Mouse (Mus musculus) thymus, adult 2 months (tissue): ENCODE results near the gene Mgat1. TPM values are rescaled to one million over a fixed set of nuclear protein-coding genes. Genes with fewer than 3 reads are reported as not detected.
"Not testable (repeated sequence)": the region's sequence is repeated elsewhere in the genome, so short reads cannot be mapped to it uniquely, and the experiment has no call there.

Experiments used
- DNase-seq: peaks from one replicate; pipeline ENCODE4 v3.0.0; 2021
- H3K27ac ChIP-seq: fragments of 200-500 bp; 2 replicates; pipeline ENCODE4 v1.5.1; 2012; ENCODE audit warnings: low read length, control low read depth; ENCODE audit not compliant: control insufficient read depth, insufficient read depth
- H3K27me3 ChIP-seq: fragments of 200-500 bp; 2 replicates; pipeline ENCODE4 v1.6.1; 2012; ENCODE audit warnings: mild to moderate bottlenecking, low read length, moderate library complexity, mixed read lengths; ENCODE audit not compliant: control insufficient read depth, insufficient read depth
- H3K36me3 ChIP-seq: fragments of 200-500 bp; 2 replicates; pipeline ENCODE4 v1.6.1; 2012; ENCODE audit warnings: mild to moderate bottlenecking, low read length, moderate library complexity; ENCODE audit not compliant: control insufficient read depth, insufficient read depth
- H3K4me1 ChIP-seq: fragments of 200-500 bp; replicated peaks from 2 replicates; pipeline ENCODE4 v1.6.1; 2012; ENCODE audit warnings: low read length; ENCODE audit not compliant: control insufficient read depth, insufficient read depth
- H3K4me3 ChIP-seq: fragments of 200-500 bp; 2 replicates; pipeline ENCODE4 v1.5.1; 2012; ENCODE audit warnings: mild to moderate bottlenecking, low read length, control low read depth, moderate library complexity; ENCODE audit not compliant: control insufficient read depth, insufficient read depth
- CTCF ChIP-seq: fragments of 200-500 bp; IDR thresholded peaks from 2 replicates; pipeline ENCODE4 v1.5.1; 2012; ENCODE audit warnings: mild to moderate bottlenecking, control low read depth, low read length, moderate library complexity, borderline replicate concordance; ENCODE audit not compliant: control insufficient read depth, poor library complexity, insufficient read depth; ENCODE audit errors: extremely low read depth
- POLR2A ChIP-seq: fragments of 200-500 bp; IDR thresholded peaks from 2 replicates; pipeline ENCODE4 v1.6.1; 2012; ENCODE audit warnings: mild to moderate bottlenecking, low read length, control low read depth, moderate library complexity; ENCODE audit not compliant: control insufficient read depth, poor library complexity, insufficient read depth; ENCODE audit errors: extremely low read depth
- WGBS: fragments of 180-500 bp; shearing (Covaris S2); methylation state at CpG from one replicate; pipeline ENCODE4 v1.1.7; 2018; 5-methylcytosine and 5-hydroxymethylcytosine counted together
- polyA plus RNA-seq: library from polyadenylated mRNA; depleted of rRNA; stranded (reverse); fragments of >200 nt; gene quantifications from 2 replicates; pipeline ENCODE4 v1.2.3, GENCODE M21; 2012

The Mgat1 gene
- polyA plus RNA-seq, 1 experiment, result 378 TPM

DNA sequence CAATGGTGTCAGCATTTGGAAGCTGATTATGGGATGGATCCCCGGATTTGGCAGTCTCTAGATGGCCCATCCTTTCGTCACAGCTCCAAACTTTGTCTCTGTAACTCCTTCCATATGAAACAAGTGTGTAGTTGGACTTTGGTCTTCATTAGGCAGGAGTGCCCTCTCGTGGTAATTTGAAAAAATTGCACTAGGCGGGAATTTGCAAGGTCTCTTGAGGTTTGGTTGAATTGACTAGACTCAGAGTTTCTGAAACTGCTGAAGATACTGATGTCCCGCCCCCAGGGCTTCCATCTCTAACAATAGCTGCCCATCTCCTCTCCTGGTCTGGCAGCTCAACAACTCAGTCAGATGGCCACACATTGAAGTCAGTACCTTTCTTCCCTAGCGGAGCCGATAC, 27.3 kb downstream of the Mgat1 start:
- Histone ChIP-seq H3K27me3 (no peaks in the 10 kb centered on the region), H3K27ac (no peak overlapping the region), H3K36me3 (no peaks in the 10 kb centered on the region), H3K4me1 (no peaks in the 10 kb centered on the region), H3K4me3 (no peak overlapping the region)
- WGBS, result 41% methylated on average over 7 of the region's 7 CpGs
- DNase-seq, result peak; percentile 58
- TF ChIP-seq CTCF (no peak), POLR2A (no peak)

DNA sequence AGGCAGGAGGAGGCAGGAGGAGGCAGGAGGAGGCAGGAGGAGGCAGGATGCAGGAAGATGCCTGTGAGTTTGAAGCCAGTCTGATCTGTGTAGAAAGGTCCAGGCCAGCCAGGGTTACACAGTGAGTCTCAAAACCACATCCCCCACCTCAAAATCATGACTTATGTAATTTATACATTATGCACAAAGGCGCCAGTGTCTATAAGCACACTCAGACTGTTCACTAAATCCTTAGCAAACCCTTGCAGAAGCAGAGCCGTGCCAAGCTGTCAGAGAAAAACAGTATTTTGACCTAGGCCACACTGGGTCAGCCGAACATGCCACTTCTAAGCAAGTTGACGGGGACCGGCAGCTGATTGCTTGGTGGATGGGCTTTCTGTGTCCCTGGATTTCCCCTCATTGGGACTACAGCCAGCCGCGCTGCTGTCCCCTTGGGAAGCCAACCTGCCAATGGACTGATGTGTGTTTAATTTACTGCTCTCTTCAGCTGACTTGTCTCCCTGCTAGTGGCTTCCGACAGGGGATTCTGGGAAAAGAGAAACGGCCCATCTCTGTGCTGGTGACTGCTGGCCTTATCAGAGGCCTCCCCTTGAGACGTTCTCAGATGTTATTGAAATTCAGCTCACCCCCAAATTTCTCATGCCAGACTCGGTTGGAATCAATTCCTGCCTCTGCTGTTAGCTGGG, 30.0 kb downstream of the Mgat1 start:
- Histone ChIP-seq H3K4me1 (no peaks in the 10 kb centered on the region), H3K36me3 (no peaks in the 10 kb centered on the region), H3K27ac (no peak overlapping the region), H3K4me3 (no peak overlapping the region), H3K27me3 (no peaks in the 10 kb centered on the region)
- no peak for TF ChIP-seq CTCF
- TF ChIP-seq POLR2A, result no peak
- 95% methylated on average over 11 of the region's 11 CpGs for WGBS
- no peak for DNase-seq

DNA sequence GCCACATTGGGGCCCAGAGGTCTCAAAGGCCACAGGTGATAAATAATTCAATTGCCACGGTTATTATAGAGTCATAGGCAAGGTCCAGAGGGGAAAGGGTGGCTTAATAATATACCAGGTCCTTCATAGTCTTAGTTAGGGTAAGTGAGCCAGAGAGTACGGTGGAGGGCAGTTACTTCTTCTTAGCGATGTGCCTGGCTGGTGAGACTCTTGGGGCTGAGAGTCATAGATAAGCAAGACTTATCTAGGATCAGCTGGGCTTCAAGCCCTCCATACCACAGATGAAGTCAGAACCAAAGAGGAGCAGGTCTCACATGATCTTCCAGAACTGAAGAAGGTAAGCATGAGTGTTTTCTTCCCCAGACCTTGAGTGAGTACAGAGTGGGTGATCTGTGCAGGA, 34.2 kb downstream of the Mgat1 start, which contains the start of gene Olfr1393:
Olfr1393 (plus strand) TSS at position 83 of the 400 bp plus-strand sequence.
- H3K27me3 ChIP-seq, result no peaks in the 10 kb centered on the region
- no peak for DNase-seq
- WGBS, result 93% methylated on average over 3 of the region's 3 CpGs
- H3K36me3 ChIP-seq, result no peaks in the 10 kb centered on the region
- H3K4me1 ChIP-seq, result no peaks in the 10 kb centered on the region
- TF ChIP-seq POLR2A (no peak), CTCF (no peak)
- no peak within 1 kb of the TSS for H3K4me3 ChIP-seq
- H3K27ac ChIP-seq, result no peak within 1 kb of the TSS

DNA sequence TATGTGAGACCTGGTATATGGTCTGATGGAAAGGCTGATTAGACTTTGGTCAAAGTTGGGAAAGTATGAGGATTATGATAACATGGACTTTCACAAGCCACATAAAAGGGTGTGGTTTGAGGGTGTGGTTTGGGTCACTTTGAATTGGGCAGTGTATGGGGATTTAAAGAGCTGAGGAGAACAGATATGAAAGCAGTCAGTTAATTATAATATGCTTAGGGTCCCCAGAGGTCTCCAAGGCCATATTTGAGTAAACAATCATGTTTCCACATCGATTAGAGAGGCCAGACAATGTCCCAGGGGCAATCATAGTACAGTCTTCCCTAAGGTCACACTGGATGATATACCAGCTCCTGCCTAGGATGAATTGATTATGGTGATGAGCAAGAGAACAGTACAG, 41.0 kb downstream of the Mgat1 start, which contains the start of gene Olfr1392:
Olfr1392 (plus strand) TSS at position 301 of the 400 bp plus-strand sequence.
- DNase-seq, H3K36me3 ChIP-seq, H3K27ac ChIP-seq, H3K27me3 ChIP-seq, H3K4me3 ChIP-seq, H3K4me1 ChIP-seq: not testable (repeated sequence)
- WGBS, result 18% methylated on average over 1 of the region's 1 CpGs

GRCm38 (mm10) chr11:49287251-49287650, 43.3 kb downstream of the Mgat1 start:
- Histone ChIP-seq H3K36me3 (no peaks in the 10 kb centered on the region), H3K4me3 (no peak overlapping the region), H3K27ac (no peak overlapping the region), H3K27me3 (no peaks in the 10 kb centered on the region), H3K4me1 (no peaks in the 10 kb centered on the region)
- 89% methylated on average over 2 of the region's 2 CpGs for WGBS
- TF ChIP-seq POLR2A, result no peak
- no peak for TF ChIP-seq CTCF
- DNase-seq, result no peak

DNA sequence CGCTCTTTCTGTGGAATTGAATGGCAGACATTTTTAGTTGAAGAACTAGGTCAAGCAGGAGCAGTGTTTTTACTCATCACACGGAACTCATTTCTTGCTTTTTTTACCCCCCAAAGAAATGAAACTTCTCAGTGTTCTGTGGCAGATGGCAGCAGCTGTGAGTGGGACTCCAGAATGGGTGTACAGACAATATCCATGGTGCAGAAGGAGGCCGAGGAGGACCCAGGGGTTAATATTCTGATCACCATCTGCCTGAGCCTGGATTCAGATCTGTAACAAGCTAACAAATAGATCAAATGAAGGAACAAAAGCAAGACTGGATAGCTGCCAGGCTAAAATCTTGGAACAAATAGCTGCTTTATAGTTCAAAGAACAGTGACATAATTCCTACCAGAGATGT, 48.8 kb downstream of the Mgat1 start:
- TF ChIP-seq POLR2A (no peak), CTCF (no peak)
- Histone ChIP-seq H3K4me1 (no peaks in the 10 kb centered on the region), H3K4me3 (no peak overlapping the region), H3K27me3 (no peaks in the 10 kb centered on the region), H3K36me3 (no peaks in the 10 kb centered on the region), H3K27ac (no peak overlapping the region)
- DNase-seq, result no peak
- WGBS, result 92% methylated on average over 3 of the region's 3 CpGs

DNA sequence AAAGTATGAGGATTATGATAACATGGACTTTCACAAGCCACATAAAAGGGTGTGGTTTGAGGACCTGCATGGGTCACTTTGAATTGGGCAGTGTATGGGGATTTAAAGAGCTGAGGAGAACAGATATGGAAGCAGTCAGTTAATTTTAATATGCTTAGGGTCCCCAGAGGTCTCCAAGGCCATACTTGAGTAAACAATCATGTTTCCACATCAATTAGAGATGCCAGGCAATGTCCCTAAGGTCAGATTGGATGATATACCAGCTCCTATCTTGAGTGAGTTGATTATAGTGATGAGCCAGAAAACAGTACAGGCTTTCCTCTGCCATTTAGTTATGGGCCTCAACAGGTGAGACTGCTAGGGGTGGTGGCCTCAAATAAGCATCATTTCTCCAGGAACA, 60.5 kb downstream of the Mgat1 start, which contains the start of gene Olfr10:
Olfr10 (plus strand) TSS at position 301 of the 400 bp plus-strand sequence.
- no peaks in the 10 kb centered on the region for H3K4me1 ChIP-seq
- H3K27me3 ChIP-seq, result no peaks in the 10 kb centered on the region
- no peak within 1 kb of the TSS for H3K4me3 ChIP-seq
- no peak for DNase-seq
- H3K27ac ChIP-seq, result no peak within 1 kb of the TSS
- H3K36me3 ChIP-seq, result no peaks in the 10 kb centered on the region
- TF ChIP-seq CTCF (no peak), POLR2A (no peak)

DNA sequence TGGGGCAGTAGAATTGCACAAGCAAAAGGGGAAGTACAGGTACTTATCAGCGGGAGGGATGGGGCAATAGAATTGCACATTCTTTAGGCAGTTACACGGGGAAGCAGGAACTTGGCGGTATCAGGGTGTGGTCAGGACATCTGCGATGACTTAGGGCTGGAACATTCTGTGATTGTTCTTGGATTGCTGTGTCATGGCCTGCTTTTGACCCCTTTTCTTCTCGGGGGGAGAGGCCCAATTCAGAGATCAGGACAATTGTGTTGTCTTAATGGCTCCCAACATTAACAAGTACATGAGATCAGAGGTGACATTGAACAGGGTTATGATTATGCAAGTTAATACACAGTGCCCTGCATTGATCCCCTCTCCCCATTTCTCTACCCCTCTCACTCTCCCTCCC, 64.6 kb downstream of the Mgat1 start:
- not testable (repeated sequence) for H3K4me3 ChIP-seq, H3K27me3 ChIP-seq, DNase-seq, H3K36me3 ChIP-seq, H3K27ac ChIP-seq, H3K4me1 ChIP-seq
- 72% methylated on average over 5 of the region's 5 CpGs for WGBS
